Mouse (Mus musculus) frontal cortex, postnatal 25 days (tissue): ENCODE results near the gene Zdhhc5.
"Not testable (repeated sequence)": the region's sequence is repeated elsewhere in the genome, so short reads cannot be mapped to it uniquely, and the experiment has no call there.

Source experiments
- DNase-seq, 2 experiments: peaks; one replicate each; pipeline ENCODE4 v3.0.0; 2022; ENCODE audit warnings: low spot score in 2 of 2

The Zdhhc5 gene

GRCm38 (mm10) chr2:84695007-84695695 is 19.8 kb downstream of the Zdhhc5 start:
- DNase-seq: no peak

GRCm38 (mm10) chr2:84690050-84690449 is 24.9 kb downstream of the Zdhhc5 start:
- no peak for DNase-seq

- no peak for DNase-seq
These were observed 26.7 kb downstream of the Zdhhc5 start for GRCm38 (mm10) chr2:84688080-84688844.

GRCm38 (mm10) chr2:84682605-84683183 is 32.3 kb downstream of the Zdhhc5 start:
- DNase-seq: no peak

- DNase-seq: no peak
These were observed 36.0 kb downstream of the Zdhhc5 start, which contains the start of gene Tmx2 for GRCm38 (mm10) chr2:84679016-84679415. Gene Tmx2, minus strand, starts transcription at chr2:84679140.

GRCm38 (mm10) chr2:84677968-84678880 is 36.8 kb downstream of the Zdhhc5 start, which contains the start of the genes Gm28635 and Med19:
Gene Gm28635, minus strand, starts transcription at chr2:84678041.
Gene Med19, plus strand, starts transcription at chr2:84678402.
- DNase-seq: peak; percentile 72 to 88

- no peak for DNase-seq
These were observed 37.6 kb downstream of the Zdhhc5 start for GRCm38 (mm10) chr2:84677270-84677967.

- DNase-seq: not testable (repeated sequence)
These were observed 43.4 kb downstream of the Zdhhc5 start for GRCm38 (mm10) chr2:84671535-84671934.

- peak; percentile 68 to 83 for DNase-seq
These were observed 44.4 kb downstream of the Zdhhc5 start, which contains the start of gene Selenoh for GRCm38 (mm10) chr2:84670569-84670933. Gene Selenoh, minus strand, starts transcription at chr2:84670770.

- peak in 1 of 2 experiments; percentile 24 for DNase-seq
These were observed 45.0 kb downstream of the Zdhhc5 start for GRCm38 (mm10) chr2:84669828-84670568.

- no peak for DNase-seq
These were observed 48.9 kb downstream of the Zdhhc5 start for GRCm38 (mm10) chr2:84666081-84666480.

GRCm38 (mm10) chr2:84662866-84663265 is 52.1 kb downstream of the Zdhhc5 start:
- DNase-seq: no peak

GRCm38 (mm10) chr2:84660253-84660652 is 54.7 kb downstream of the Zdhhc5 start:
- DNase-seq: no peak

- no peak for DNase-seq
These were observed 56.2 kb downstream of the Zdhhc5 start, which contains the start of gene Btbd18 for GRCm38 (mm10) chr2:84658806-84659205. Gene Btbd18, plus strand, starts transcription at chr2:84659079.

- DNase-seq: no peak
These were observed 59.1 kb downstream of the Zdhhc5 start for GRCm38 (mm10) chr2:84655864-84656263.

GRCm38 (mm10) chr2:84653354-84653753 is 61.6 kb downstream of the Zdhhc5 start:
- DNase-seq: no peak

GRCm38 (mm10) chr2:84650464-84651195 is 64.3 kb downstream of the Zdhhc5 start, which contains the start of gene Ctnnd1:
Gene Ctnnd1, minus strand, starts transcription at chr2:84650765.
- peak; percentile 61 to 78 for DNase-seq

- no peak for DNase-seq
These were observed 65.3 kb downstream of the Zdhhc5 start for GRCm38 (mm10) chr2:84649674-84650073.

GRCm38 (mm10) chr2:84648369-84648768 is 66.6 kb downstream of the Zdhhc5 start:
- no peak for DNase-seq
